Mouse (Mus musculus) layer of hippocampus, adult 8-10 months (tissue): ENCODE measurements at regions not wholly inside any gene's neighbourhood (a gene's known extent, or its start where the extent isn't known, plus 50 kb on each side); places are given as distances from the start of the nearest gene placed in this dataset.
A peak's percentile ranks its signal among the peaks of the same experiment; 100 is the strongest.

Source experiments
- DNase-seq, 2 experiments: peaks; one replicate each; pipeline ENCODE4 v3.0.0; 2022; ENCODE audit warnings: low spot score in 2 of 2

- peak; percentile 25 to 28 for DNase-seq
Observed at GRCm38 (mm10) chr7:35988449-35989109, 185.8 kb upstream of the Zfp507 start.

GRCm38 (mm10) chr7:35977986-35978385 lies 175.2 kb upstream of the Zfp507 start:
- DNase-seq: no peak

- no peak for DNase-seq
Observed at GRCm38 (mm10) chr7:35958731-35959130, 155.9 kb upstream of the Zfp507 start.

DNA sequence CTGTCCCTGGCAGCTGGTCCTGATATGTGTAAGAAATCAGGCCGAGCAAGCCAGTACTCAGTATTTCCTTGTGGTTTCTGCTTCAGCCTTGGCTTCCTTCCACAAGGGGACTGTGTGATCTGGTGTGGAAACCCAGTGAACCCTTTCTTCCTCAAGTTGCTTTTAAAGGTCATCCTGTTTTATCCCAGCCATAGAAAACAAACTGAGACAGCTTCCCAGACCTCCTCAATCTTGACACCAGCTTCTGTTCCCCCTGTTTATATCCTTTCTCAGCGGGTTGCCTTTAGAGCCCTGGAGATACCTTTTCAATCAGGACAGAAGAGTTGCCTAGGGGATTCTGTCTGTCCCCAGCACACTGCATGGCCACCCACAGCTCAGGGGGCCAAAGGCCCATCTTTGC lies 155.2 kb upstream of the Zfp507 start:
- DNase-seq: no peak

GRCm38 (mm10) chr7:35948794-35949193 lies 146.0 kb upstream of the Zfp507 start:
- no peak for DNase-seq

DNA sequence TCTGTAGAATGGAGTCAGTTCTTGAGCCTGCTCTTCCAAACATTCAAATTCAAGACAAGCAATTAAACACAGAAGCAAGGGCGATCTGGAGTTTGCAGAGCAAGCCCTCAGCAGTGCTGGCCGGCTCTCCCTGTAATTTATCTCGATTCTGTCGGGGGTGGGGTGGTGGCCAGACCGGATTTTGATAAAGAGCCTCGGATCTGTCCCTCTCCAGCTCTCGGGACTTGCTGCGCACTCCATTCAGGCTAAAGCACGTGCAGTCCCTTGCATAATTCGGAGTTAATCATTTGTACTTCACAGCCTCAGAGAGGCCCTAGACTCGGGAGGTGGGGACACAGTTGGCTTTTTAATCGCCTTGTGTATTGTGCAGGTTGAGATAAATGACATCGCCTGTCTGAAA lies 145.6 kb upstream of the Zfp507 start:
- DNase-seq: no peak

- no peak for DNase-seq
Observed at GRCm38 (mm10) chr7:35941086-35941485, 138.3 kb upstream of the Zfp507 start.

DNA sequence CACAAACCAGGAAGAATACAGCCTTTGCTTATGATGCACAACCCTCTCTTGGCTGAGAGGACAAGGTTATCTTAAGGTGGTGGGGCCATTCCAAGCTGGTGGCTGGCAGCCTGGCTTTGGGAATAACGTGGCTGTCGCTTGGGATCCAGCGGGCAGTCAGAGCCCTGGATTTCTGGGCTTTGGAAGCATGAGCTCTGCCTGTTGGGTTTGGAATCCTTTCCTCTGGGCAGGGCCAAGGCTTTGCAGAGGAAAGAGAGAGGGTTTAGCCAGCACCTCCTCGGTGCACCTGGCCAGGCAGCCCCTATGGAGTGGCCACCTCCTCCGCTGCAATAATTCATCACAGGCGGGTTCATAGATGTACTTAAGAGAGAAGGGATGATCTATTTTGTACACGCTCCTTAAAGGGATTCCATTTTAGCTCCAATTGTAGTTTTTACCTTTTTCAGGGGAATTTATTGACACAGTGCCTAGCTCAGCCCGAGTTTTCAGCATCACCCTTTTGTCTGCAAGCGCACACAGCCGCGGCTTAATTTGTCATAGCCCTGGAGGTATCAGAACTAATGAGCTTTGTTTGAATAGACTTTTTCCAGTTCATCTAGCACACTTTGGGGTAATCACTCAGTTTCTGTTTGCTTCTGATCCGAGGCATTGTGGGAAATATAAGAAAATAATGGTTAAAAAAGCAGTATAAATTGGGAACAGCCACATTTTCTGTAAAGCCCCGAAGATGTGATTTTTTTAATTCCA lies 135.5 kb upstream of the Zfp507 start:
- DNase-seq: no peak

GRCm38 (mm10) chr7:35926749-35927148 lies 123.9 kb upstream of the Zfp507 start:
- DNase-seq: no peak

- DNase-seq: no peak
Observed at GRCm38 (mm10) chr7:35922582-35922981, 119.8 kb upstream of the Zfp507 start.

DNA sequence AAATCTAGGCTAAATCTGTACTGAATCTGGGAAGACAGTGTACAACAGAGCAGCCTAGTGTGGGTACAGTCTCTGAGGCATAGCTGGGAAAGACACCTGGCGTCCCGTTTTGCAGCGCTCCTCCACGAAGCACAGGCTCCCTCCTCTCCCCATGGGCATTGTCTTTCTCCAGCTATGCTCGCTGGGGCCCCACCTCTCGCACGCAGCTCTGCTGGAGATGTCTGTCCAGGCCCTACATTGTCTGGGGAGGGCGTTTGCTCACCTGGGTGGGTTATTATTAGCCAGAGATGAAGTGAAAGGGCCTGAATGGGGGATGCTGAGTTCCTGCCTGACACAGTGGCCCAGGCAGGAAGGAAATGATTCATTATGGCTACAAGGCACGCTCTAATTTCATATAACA lies 118.1 kb upstream of the Zfp507 start:
- no peak for DNase-seq

DNA sequence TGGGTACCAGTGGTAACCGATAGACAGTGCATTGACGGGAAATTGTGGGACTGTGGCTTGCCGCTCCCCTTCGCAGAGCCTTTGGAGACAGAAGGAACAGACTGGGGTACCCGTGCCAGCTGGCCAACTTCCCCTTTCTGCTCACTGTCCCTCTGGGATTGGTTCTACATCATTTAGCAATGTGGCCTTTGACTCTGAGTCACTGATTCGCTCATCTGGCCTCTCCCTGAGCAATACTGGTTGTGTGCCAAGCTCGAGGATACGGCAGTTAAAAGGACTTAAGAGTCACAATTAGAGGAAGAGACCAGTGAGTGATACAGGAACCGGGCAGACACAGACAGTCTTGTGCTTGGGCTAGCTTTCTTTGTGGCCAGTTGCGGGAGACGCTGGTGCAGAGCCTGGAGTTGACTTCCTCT lies 117.4 kb upstream of the Zfp507 start:
- no peak for DNase-seq

GRCm38 (mm10) chr7:35910109-35910706 lies 107.4 kb upstream of the Zfp507 start:
- no peak for DNase-seq

DNA sequence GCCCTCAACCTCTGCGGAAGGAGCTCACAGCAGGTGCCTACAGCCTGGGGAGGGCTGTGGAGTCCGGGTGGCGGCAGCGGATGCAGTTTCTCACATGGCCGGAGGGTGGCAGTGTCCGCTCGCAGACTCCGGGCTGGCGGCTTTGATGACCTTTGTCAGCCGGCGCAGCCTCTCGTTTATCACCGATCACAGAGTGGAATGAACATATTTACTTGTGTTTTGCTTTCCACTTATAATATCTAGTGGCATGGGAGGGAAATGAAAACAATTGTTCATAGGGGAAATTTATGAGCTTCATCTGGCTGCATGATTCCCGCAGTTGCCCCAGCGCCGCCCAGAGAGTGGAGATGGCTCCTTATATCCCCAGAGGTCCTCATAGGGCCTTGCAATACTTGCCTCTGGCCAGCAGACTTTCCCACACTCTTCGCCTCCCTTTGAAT lies 99.2 kb upstream of the Zfp507 start:
- peak in 1 of 2 experiments; percentile 62 for DNase-seq

- DNase-seq: no peak
Observed at GRCm38 (mm10) chr7:35898701-35899445, 96.1 kb upstream of the Zfp507 start.

DNA sequence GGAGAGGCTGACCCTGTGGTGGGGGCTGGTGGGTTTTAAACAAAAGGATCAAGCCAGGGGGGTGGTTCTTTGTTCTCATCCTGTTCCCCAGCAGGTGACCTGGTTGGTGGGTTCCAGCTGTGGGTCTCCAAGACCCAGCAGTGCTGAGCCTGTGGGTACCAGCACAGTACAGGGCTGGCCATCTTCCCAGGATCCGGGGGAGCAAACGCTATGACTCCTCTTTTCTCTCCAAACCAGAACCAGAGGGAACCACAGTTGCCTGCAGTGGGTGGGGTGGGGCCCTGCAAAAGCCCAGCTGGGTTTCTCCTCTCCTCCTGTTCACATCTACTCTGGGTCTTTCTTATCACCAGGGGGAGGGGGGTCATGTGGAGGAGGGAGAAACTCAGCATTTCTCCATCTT lies 90.5 kb upstream of the Zfp507 start:
- DNase-seq: no peak

GRCm38 (mm10) chr7:35886051-35886450 lies 83.2 kb upstream of the Zfp507 start:
- no peak for DNase-seq

GRCm38 (mm10) chr7:35879755-35880304 lies 77.0 kb upstream of the Zfp507 start:
- DNase-seq: peak; percentile 36 to 67

DNA sequence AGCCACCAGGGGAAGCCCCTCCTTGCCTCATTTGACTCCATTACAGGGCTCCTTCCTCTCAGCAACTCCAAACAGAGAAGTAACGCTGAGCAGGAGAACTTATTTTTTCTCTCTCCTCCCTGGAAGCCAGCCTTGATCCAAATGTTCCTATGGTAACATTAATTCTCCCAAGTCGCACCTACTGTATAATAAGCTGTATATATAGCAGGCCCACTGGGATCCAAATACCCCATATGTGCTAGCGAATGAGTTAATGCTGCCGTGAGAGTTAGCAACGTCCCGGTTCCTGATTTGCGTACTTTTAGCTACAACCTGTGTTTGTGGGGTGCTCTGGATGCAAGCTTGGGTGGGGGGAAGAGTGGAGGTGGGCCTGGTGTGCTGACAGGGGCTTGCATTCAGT lies 75.4 kb upstream of the Zfp507 start:
- no peak for DNase-seq

DNA sequence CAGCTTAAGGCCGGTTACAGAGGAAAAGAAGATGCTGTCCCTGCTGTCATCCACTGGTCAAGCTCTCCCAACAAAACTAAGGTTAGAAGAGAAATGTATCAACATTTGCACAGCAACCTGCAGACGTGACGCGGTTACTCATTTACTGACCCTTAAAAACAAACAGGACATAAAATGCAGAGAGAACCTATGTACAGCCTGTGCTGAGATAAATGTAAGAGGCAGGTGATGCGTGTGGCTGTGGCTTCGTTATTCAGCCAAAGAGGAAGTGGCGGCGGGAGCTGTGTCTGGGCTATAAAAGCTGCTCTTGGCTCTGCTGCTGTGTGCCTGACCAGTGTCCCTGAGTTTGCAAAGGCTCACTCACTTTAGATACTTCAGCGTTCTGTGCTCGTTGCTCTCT lies 58.2 kb upstream of the Zfp507 start:
- DNase-seq: no peak

GRCm38 (mm10) chr7:35859601-35860000 lies 56.8 kb upstream of the Zfp507 start:
- no peak for DNase-seq

GRCm38 (mm10) chr7:35857693-35858092 lies 54.9 kb upstream of the Zfp507 start:
- DNase-seq: no peak
